In genomic region chr13:116489420-116489819, GRCm38 (mm10) we compare ENCODE assay signal across 18 mouse cellular contexts.
A peak's percentile ranks its signal among the peaks of the same experiment; 100 is the strongest.
DNase-seq lines count a peak whose midpoint lies in the region; ATAC-seq and TF ChIP-seq lines count a peak whose summit lies in the region.
"Had no signal": no experiment of that assay in that cellular context is flagged by ENCODE, and none has a peak within 500 bp of the region (broad histone marks: within the 10 kb centered on the region; RNA-seq: fewer than 3 reads in every experiment).

No protein-coding gene starts in this region.

- peaks cover 14% of the 10 kb centered on the region; the same call in 1 of the 2 replicates for H3K27me3 ChIP-seq in kidney, embryonic 14.5 days (ENCODE audit: control insufficient read depth, insufficient read depth, low read length)
- H3K27me3 ChIP-seq in midbrain, embryonic 11.5 days (ENCODE audit: control insufficient read depth, insufficient read depth, low read length) = no peaks in the 10 kb centered on the region
- no peaks in the 10 kb centered on the region for H3K27me3 ChIP-seq in midbrain, embryonic 14.5 days (ENCODE audit: control insufficient read depth, insufficient read depth, low read length)
- H3K27me3 ChIP-seq in neural tube, embryonic 14.5 days (ENCODE audit: control insufficient read depth, insufficient read depth, low read length) = no peaks in the 10 kb centered on the region
- no peaks in the 10 kb centered on the region for H3K27me3 ChIP-seq in forebrain, postnatal 0 days (ENCODE audit: insufficient read depth, low read length)
- H3K27me3 ChIP-seq: embryonic facial prominence, embryonic 12.5 days; heart, embryonic 13.5 days; midbrain, embryonic 13.5 days had no signal

- no peaks in the 10 kb centered on the region for H3K9me3 ChIP-seq in kidney, embryonic 14.5 days (ENCODE audit: control insufficient read depth, low read length)
- H3K9me3 ChIP-seq in midbrain, embryonic 11.5 days (ENCODE audit: control insufficient read depth, low read length) = no peaks in the 10 kb centered on the region
- H3K9me3 ChIP-seq in midbrain, embryonic 14.5 days (ENCODE audit: control insufficient read depth, low read length) = no peaks in the 10 kb centered on the region
- H3K9me3 ChIP-seq in neural tube, embryonic 14.5 days (ENCODE audit: control insufficient read depth, low read length) = no peaks in the 10 kb centered on the region
- no peaks in the 10 kb centered on the region for H3K9me3 ChIP-seq in forebrain, postnatal 0 days (ENCODE audit: low read length)
- H3K9me3 ChIP-seq: embryonic facial prominence, embryonic 12.5 days; heart, embryonic 13.5 days; midbrain, embryonic 13.5 days had no signal

- no peak overlapping the region for H3K27ac ChIP-seq in kidney, embryonic 14.5 days (ENCODE audit: low read depth, low read length)
- no peak overlapping the region for H3K27ac ChIP-seq in midbrain, embryonic 11.5 days (ENCODE audit: low read depth, low read length)
- H3K27ac ChIP-seq in midbrain, embryonic 14.5 days (replicated peaks; ENCODE audit: low read depth, low read length) = no peak overlapping the region
- no peak overlapping the region for H3K27ac ChIP-seq in neural tube, embryonic 14.5 days (ENCODE audit: low read depth, low read length)
- no peak overlapping the region for H3K27ac ChIP-seq in forebrain, postnatal 0 days (ENCODE audit: low read depth, low read length)
- H3K27ac ChIP-seq: embryonic facial prominence, embryonic 12.5 days; heart, embryonic 13.5 days; macrophage; midbrain, embryonic 13.5 days had no signal

- H3K4me2 ChIP-seq in kidney, embryonic 14.5 days (replicated peaks; ENCODE audit: low read depth, low read length) = no peak overlapping the region
- H3K4me2 ChIP-seq in midbrain, embryonic 11.5 days = no peak overlapping the region
- H3K4me2 ChIP-seq in midbrain, embryonic 14.5 days (ENCODE audit: low read length) = no peak overlapping the region
- no peak overlapping the region for H3K4me2 ChIP-seq in neural tube, embryonic 14.5 days (ENCODE audit: low read depth, low read length)
- H3K4me2 ChIP-seq in forebrain, postnatal 0 days (ENCODE audit: low read depth) = no peak overlapping the region
- H3K4me2 ChIP-seq: embryonic facial prominence, embryonic 12.5 days; heart, embryonic 13.5 days; midbrain, embryonic 13.5 days had no signal

- H3K9ac ChIP-seq in kidney, embryonic 14.5 days (ENCODE audit: low read depth, low read length) = no peak overlapping the region
- no peak overlapping the region for H3K9ac ChIP-seq in midbrain, embryonic 11.5 days (ENCODE audit: low read length)
- no peak overlapping the region for H3K9ac ChIP-seq in midbrain, embryonic 14.5 days (replicated peaks; ENCODE audit: low read length)
- H3K9ac ChIP-seq in neural tube, embryonic 14.5 days (replicated peaks; ENCODE audit: low read depth, low read length) = no peak overlapping the region
- H3K9ac ChIP-seq in forebrain, postnatal 0 days = no peak overlapping the region
- H3K9ac ChIP-seq: embryonic facial prominence, embryonic 12.5 days; heart, embryonic 13.5 days; midbrain, embryonic 13.5 days had no signal

- H3K36me3 ChIP-seq in kidney, embryonic 14.5 days (ENCODE audit: control insufficient read depth, insufficient read depth, low read length) = no peaks in the 10 kb centered on the region
- H3K36me3 ChIP-seq in midbrain, embryonic 11.5 days (ENCODE audit: control insufficient read depth, insufficient read depth, low read length) = no peaks in the 10 kb centered on the region
- H3K36me3 ChIP-seq in midbrain, embryonic 14.5 days (ENCODE audit: control insufficient read depth, insufficient read depth, low read length) = no peaks in the 10 kb centered on the region
- H3K36me3 ChIP-seq in neural tube, embryonic 14.5 days (ENCODE audit: control insufficient read depth, insufficient read depth, low read length) = no peaks in the 10 kb centered on the region
- H3K36me3 ChIP-seq in forebrain, postnatal 0 days (ENCODE audit: insufficient read depth) = no peaks in the 10 kb centered on the region
- H3K36me3 ChIP-seq: embryonic facial prominence, embryonic 12.5 days; heart, embryonic 13.5 days; midbrain, embryonic 13.5 days had no signal

- H3K4me1 ChIP-seq in kidney, embryonic 14.5 days (ENCODE audit: control insufficient read depth, insufficient read depth, low read length) = no peaks in the 10 kb centered on the region
- no peaks in the 10 kb centered on the region for H3K4me1 ChIP-seq in midbrain, embryonic 11.5 days (ENCODE audit: control insufficient read depth, insufficient read depth, low read length)
- no peaks in the 10 kb centered on the region for H3K4me1 ChIP-seq in midbrain, embryonic 14.5 days (ENCODE audit: control insufficient read depth, insufficient read depth, low read length)
- H3K4me1 ChIP-seq in neural tube, embryonic 14.5 days (ENCODE audit: control insufficient read depth, insufficient read depth, low read length) = no peaks in the 10 kb centered on the region
- no peaks in the 10 kb centered on the region for H3K4me1 ChIP-seq in forebrain, postnatal 0 days (ENCODE audit: insufficient read depth)
- H3K4me1 ChIP-seq: embryonic facial prominence, embryonic 12.5 days; heart, embryonic 13.5 days; midbrain, embryonic 13.5 days had no signal

- TF ChIP-seq CTCF in forebrain, postnatal 0 days (IDR thresholded peaks at IDR 0.05; ENCODE audit: low read depth) = no peak

- H3K4me3 ChIP-seq in kidney, embryonic 14.5 days (ENCODE audit: low read length) = no peak overlapping the region
- no peak overlapping the region for H3K4me3 ChIP-seq in midbrain, embryonic 11.5 days (ENCODE audit: low read depth, low read length)
- no peak overlapping the region for H3K4me3 ChIP-seq in midbrain, embryonic 14.5 days (replicated peaks; ENCODE audit: low read depth, low read length)
- no peak overlapping the region for H3K4me3 ChIP-seq in neural tube, embryonic 14.5 days (ENCODE audit: low read depth, low read length)
- H3K4me3 ChIP-seq in forebrain, postnatal 0 days (ENCODE audit: low read depth, low read length) = no peak overlapping the region
- H3K4me3 ChIP-seq: embryonic facial prominence, embryonic 12.5 days; heart, embryonic 13.5 days; midbrain, embryonic 13.5 days had no signal

- ATAC-seq in kidney, embryonic 14.5 days (ENCODE audit: low FRiP score, low TSS enrichment) = peak; percentile 93; the same call in 1 of the 2 replicates
- ATAC-seq in midbrain, embryonic 11.5 days (ENCODE audit: low FRiP score) = no peak
- ATAC-seq in midbrain, embryonic 14.5 days (ENCODE audit: low FRiP score, low TSS enrichment) = no peak
- ATAC-seq in neural tube, embryonic 14.5 days (ENCODE audit: low read depth) = peak; percentile 85; the same call in 1 of the 2 replicates
- ATAC-seq in forebrain, postnatal 0 days = no peak
- ATAC-seq: forebrain, embryonic 16.5 days; midbrain, embryonic 13.5 days had no signal

- WGBS in kidney, embryonic 14.5 days = 11% methylated on average over 1 of the region's 1 CpGs
- WGBS in midbrain, embryonic 11.5 days = 67% methylated on average over 1 of the region's 1 CpGs
- 79% methylated on average over 1 of the region's 1 CpGs for WGBS in midbrain, embryonic 14.5 days
- 30% methylated on average over 1 of the region's 1 CpGs for WGBS in neural tube, embryonic 14.5 days
- 73% methylated on average over 1 of the region's 1 CpGs for WGBS in forebrain, postnatal 0 days

- no peak for DNase-seq in kidney, postnatal 36 days
- peak; percentile 26 for DNase-seq in midbrain, embryonic 11.5 days (ENCODE audit: low spot score, missing footprints)
- DNase-seq in midbrain, embryonic 14.5 days = no peak
- peak; percentile 66 for DNase-seq in embryo, embryonic 10.5 days (ENCODE audit: low spot score)
- DNase-seq in heart, postnatal 4 days = no peak
- DNase-seq in forebrain, postnatal 0 days = no peak
- DNase-seq: adrenal gland, adult 8-10 months; cerebellum, postnatal 10 days; heart, adult 11 months; kidney, adult 9 months; thymus, adult 18-20 months had no signal

Comparison
In these comparisons a context has a peak if more than half of its experiments do, and no peak if none do; other contexts are left out.
1. DNase-seq: peak in midbrain, embryonic 11.5 days (single experiment) and embryo, embryonic 10.5 days (single experiment); none in kidney, postnatal 36 days (0 of 2), midbrain, embryonic 14.5 days (single experiment), heart, postnatal 4 days (single experiment) and forebrain, postnatal 0 days (single experiment).
2. ATAC-seq: peak in kidney, embryonic 14.5 days (single experiment) and neural tube, embryonic 14.5 days (single experiment); none in midbrain, embryonic 11.5 days (single experiment), midbrain, embryonic 14.5 days (single experiment) and forebrain, postnatal 0 days (single experiment).